Mouse (Mus musculus): ENCODE data around the gene Pes1. TPM values are rescaled to one million over a fixed set of nuclear protein-coding genes. Genes with fewer than 3 reads are reported as not detected.

Pes1 gene
- 62.0 and 64.9 TPM in 2 replicates for polyA plus RNA-seq (2014; fragmentation: Nextera tagmentation; extraction: Ambion mirVana)

- 0 out of 2 replicates have a peak, but pooled peaks cover 4% of the 10 kb centered on the region for H3K4me1 ChIP-seq (ENCODE audit: control insufficient read depth, insufficient read depth, low read length)
- H3K9me3 ChIP-seq (ENCODE audit: control insufficient read depth, low read depth, low read length), result no peaks in the 10 kb centered on the region
- H3K27me3 ChIP-seq (ENCODE audit: control insufficient read depth, insufficient read depth, low read length), result no peaks in the 10 kb centered on the region
- H3K9ac ChIP-seq (replicated peaks; ENCODE audit: low read depth, low read length), result peak within 1 kb of the TSS; percentile 57
- H3K4me2 ChIP-seq (replicated peaks; ENCODE audit: low read depth, low read length), result peak within 1 kb of the TSS; percentile 81
- peak within 1 kb of the TSS; percentile 58 for H3K4me3 ChIP-seq (ENCODE audit: low read depth, low read length)
- ATAC-seq (ENCODE audit: insufficient number of reproducible peaks, insufficient read depth, low FRiP score, low read depth), result peak; percentile 91
- H3K27ac ChIP-seq (ENCODE audit: low read length), result peak within 1 kb of the TSS; percentile 24; the same call in 1 of the 2 replicates
- peaks cover 3% of the 10 kb centered on the region for H3K36me3 ChIP-seq (ENCODE audit: control insufficient read depth, insufficient read depth, low read length)
- under 1% methylated on average over 31 of the region's 31 CpGs for WGBS
These were observed at the start of gene Pes1 for GRCm38 (mm10) chr11:3963610-3964415. Gene Pes1, plus strand, starts transcription at chr11:3963975.

DNA sequence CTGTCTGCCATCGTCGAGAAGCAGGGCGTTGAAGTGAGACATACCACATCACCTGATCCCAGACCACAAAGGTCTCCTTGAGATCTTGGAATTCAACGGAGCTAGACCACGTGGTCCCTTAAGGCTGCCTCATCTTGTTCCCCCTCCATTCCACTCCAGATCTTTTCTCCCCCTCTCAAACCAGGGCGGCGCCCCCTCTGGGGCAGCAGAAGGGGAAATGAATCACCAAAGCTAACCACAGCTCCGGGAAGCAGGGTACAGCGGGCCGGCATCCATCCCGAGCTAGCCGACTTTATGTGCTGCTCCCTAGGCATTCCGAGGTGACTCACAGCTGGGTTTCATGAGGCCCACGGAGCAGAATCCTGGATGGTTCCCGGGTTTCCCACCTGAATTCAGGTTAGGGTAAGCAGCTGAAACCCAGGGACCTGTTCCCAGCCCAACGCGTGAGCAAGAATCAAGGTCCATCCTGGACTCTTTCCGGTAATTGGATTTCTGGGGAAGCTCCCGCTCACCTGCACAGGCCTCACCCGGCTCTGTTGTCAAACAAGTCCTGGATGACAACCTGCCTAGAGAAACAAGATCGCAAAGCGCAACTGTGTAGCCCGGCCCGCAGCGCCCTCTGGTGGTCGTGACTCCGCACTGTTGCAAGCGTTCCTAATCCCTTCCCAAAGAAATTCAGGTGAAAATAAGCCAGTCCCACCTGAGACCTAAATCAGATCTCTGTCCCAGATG, 49.5 kb upstream of the Pes1 start, which contains the start of gene Slc35e4:
Gene Slc35e4, minus strand, starts transcription at position 556 of the 732 bp plus-strand sequence.
- Histone ChIP-seq H3K4me2 (replicated peaks; ENCODE audit: low read depth, low read length) (peak within 1 kb of the TSS; percentile 71), H3K4me3 (ENCODE audit: low read depth, low read length) (peak within 1 kb of the TSS; percentile 54), H3K27me3 (ENCODE audit: control insufficient read depth, insufficient read depth, low read length) (0 out of 2 replicates have a peak, but pooled peaks cover 4% of the 10 kb centered on the region), H3K9ac (replicated peaks; ENCODE audit: low read depth, low read length) (peak within 1 kb of the TSS; percentile 36; the same call in 1 of the 2 replicates), H3K9me3 (ENCODE audit: control insufficient read depth, low read depth, low read length) (no peaks in the 10 kb centered on the region), H3K27ac (ENCODE audit: low read length) (peak within 1 kb of the TSS; percentile 0; the same call in 1 of the 2 replicates), H3K36me3 (ENCODE audit: control insufficient read depth, insufficient read depth, low read length) (no peaks in the 10 kb centered on the region), H3K4me1 (ENCODE audit: control insufficient read depth, insufficient read depth, low read length) (peaks cover 12% of the 10 kb centered on the region; the same call in 1 of the 2 replicates)
- ATAC-seq (ENCODE audit: insufficient number of reproducible peaks, insufficient read depth, low FRiP score, low read depth), result peak; percentile 50
- whole genome bisulfite sequencing, result under 1% methylated on average over 28 of the region's 28 CpGs

GRCm38 (mm10) chr11:3918738-3919137, 45.0 kb upstream of the Pes1 start:
- Histone ChIP-seq H3K4me3 (ENCODE audit: low read depth, low read length) (no peak overlapping the region), H3K36me3 (ENCODE audit: control insufficient read depth, insufficient read depth, low read length) (peaks cover 4% of the 10 kb centered on the region; the same call in 1 of the 2 replicates), H3K4me2 (replicated peaks; ENCODE audit: low read depth, low read length) (no peak overlapping the region), H3K9me3 (ENCODE audit: control insufficient read depth, low read depth, low read length) (no peaks in the 10 kb centered on the region), H3K27me3 (ENCODE audit: control insufficient read depth, insufficient read depth, low read length) (no peaks in the 10 kb centered on the region), H3K27ac (ENCODE audit: low read length) (no peak overlapping the region), H3K4me1 (ENCODE audit: control insufficient read depth, insufficient read depth, low read length) (no peaks in the 10 kb centered on the region), H3K9ac (replicated peaks; ENCODE audit: low read depth, low read length) (no peak overlapping the region)
- 61% methylated on average over 1 of the region's 1 CpGs for WGBS
- ATAC-seq (ENCODE audit: insufficient number of reproducible peaks, insufficient read depth, low FRiP score, low read depth), result no peak

DNA sequence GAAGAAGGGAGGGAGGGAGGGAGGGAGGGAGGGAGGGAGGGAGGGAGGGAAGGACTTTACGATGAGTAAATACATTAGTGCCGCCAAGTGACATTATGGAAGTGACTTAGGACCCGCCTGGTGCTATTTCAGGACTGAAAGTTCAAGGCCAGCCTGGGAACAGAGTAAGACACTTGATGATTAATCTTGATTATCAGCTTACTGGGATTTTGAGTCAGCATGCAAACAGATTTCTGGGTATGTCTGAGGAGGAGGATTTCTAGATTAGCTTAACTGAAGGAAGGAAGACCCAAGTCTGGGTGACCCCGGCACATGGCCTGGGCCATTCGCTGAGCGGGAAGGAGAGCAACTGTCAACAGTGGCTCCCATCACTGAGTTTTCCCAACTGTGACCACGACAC, 43.3 kb upstream of the Pes1 start:
- H3K9ac ChIP-seq (replicated peaks; ENCODE audit: low read depth, low read length), result no peak overlapping the region
- no peak overlapping the region for H3K4me3 ChIP-seq (ENCODE audit: low read depth, low read length)
- no peak overlapping the region for H3K4me2 ChIP-seq (replicated peaks; ENCODE audit: low read depth, low read length)
- H3K9me3 ChIP-seq (ENCODE audit: control insufficient read depth, low read depth, low read length), result no peaks in the 10 kb centered on the region
- no peak for ATAC-seq (ENCODE audit: insufficient number of reproducible peaks, insufficient read depth, low FRiP score, low read depth)
- 82% methylated on average over 7 of the region's 7 CpGs for WGBS
- H3K36me3 ChIP-seq (ENCODE audit: control insufficient read depth, insufficient read depth, low read length), result peaks cover 6% of the 10 kb centered on the region; the same call in 1 of the 2 replicates
- no peaks in the 10 kb centered on the region for H3K4me1 ChIP-seq (ENCODE audit: control insufficient read depth, insufficient read depth, low read length)
- no peaks in the 10 kb centered on the region for H3K27me3 ChIP-seq (ENCODE audit: control insufficient read depth, insufficient read depth, low read length)
- H3K27ac ChIP-seq (ENCODE audit: low read length), result no peak overlapping the region

- Histone ChIP-seq H3K27ac (ENCODE audit: low read length) (no peak overlapping the region), H3K27me3 (ENCODE audit: control insufficient read depth, insufficient read depth, low read length) (no peaks in the 10 kb centered on the region), H3K36me3 (ENCODE audit: control insufficient read depth, insufficient read depth, low read length) (peaks cover 6% of the 10 kb centered on the region; the same call in 1 of the 2 replicates), H3K9ac (replicated peaks; ENCODE audit: low read depth, low read length) (no peak overlapping the region), H3K9me3 (ENCODE audit: control insufficient read depth, low read depth, low read length) (no peaks in the 10 kb centered on the region), H3K4me1 (ENCODE audit: control insufficient read depth, insufficient read depth, low read length) (no peaks in the 10 kb centered on the region), H3K4me3 (ENCODE audit: low read depth, low read length) (no peak overlapping the region), H3K4me2 (replicated peaks; ENCODE audit: low read depth, low read length) (no peak overlapping the region)
- ATAC-seq (ENCODE audit: insufficient number of reproducible peaks, insufficient read depth, low FRiP score, low read depth), result 0 out of 2 replicates have a peak, but pooled peaks have one; percentile 10
- WGBS, result 34% methylated on average over 8 of the region's 8 CpGs
These were observed 42.4 kb upstream of the Pes1 start for GRCm38 (mm10) chr11:3921281-3921850.

GRCm38 (mm10) chr11:3922115-3922514, 41.7 kb upstream of the Pes1 start:
- Histone ChIP-seq H3K27me3 (ENCODE audit: control insufficient read depth, insufficient read depth, low read length) (no peaks in the 10 kb centered on the region), H3K9ac (replicated peaks; ENCODE audit: low read depth, low read length) (no peak overlapping the region), H3K9me3 (ENCODE audit: control insufficient read depth, low read depth, low read length) (no peaks in the 10 kb centered on the region), H3K4me1 (ENCODE audit: control insufficient read depth, insufficient read depth, low read length) (no peaks in the 10 kb centered on the region), H3K4me3 (ENCODE audit: low read depth, low read length) (no peak overlapping the region), H3K36me3 (ENCODE audit: control insufficient read depth, insufficient read depth, low read length) (peaks cover 6% of the 10 kb centered on the region; the same call in 1 of the 2 replicates), H3K27ac (ENCODE audit: low read length) (no peak overlapping the region), H3K4me2 (replicated peaks; ENCODE audit: low read depth, low read length) (no peak overlapping the region)
- ATAC-seq (ENCODE audit: insufficient number of reproducible peaks, insufficient read depth, low FRiP score, low read depth), result no peak
- WGBS, result 91% methylated on average over 9 of the region's 9 CpGs

DNA sequence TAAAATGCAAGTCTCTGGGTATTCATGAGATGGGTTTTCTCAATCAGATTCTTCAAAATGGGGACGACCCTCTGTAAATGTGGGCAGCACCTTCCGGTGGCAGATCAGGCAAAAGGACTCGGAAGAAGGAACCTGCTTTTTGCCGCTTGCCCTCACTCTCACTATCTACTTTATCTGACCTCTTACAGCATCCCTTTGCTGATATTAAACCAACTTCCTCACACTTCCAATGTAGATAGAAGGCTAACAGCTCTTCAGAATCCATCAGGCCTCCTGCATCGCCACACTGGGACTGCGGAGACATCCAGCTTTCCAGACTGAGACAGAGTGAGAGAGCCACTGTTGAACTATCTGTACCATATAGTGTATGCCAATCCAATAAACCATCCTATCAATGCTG, 41.0 kb upstream of the Pes1 start:
- Histone ChIP-seq H3K4me3 (ENCODE audit: low read depth, low read length) (no peak overlapping the region), H3K4me2 (replicated peaks; ENCODE audit: low read depth, low read length) (no peak overlapping the region), H3K9ac (replicated peaks; ENCODE audit: low read depth, low read length) (no peak overlapping the region), H3K27me3 (ENCODE audit: control insufficient read depth, insufficient read depth, low read length) (no peaks in the 10 kb centered on the region), H3K4me1 (ENCODE audit: control insufficient read depth, insufficient read depth, low read length) (no peaks in the 10 kb centered on the region), H3K9me3 (ENCODE audit: control insufficient read depth, low read depth, low read length) (no peaks in the 10 kb centered on the region), H3K27ac (ENCODE audit: low read length) (no peak overlapping the region), H3K36me3 (ENCODE audit: control insufficient read depth, insufficient read depth, low read length) (peaks cover 6% of the 10 kb centered on the region; the same call in 1 of the 2 replicates)
- WGBS, result 95% methylated on average over 6 of the region's 6 CpGs
- no peak for ATAC-seq (ENCODE audit: insufficient number of reproducible peaks, insufficient read depth, low FRiP score, low read depth)

- H3K27ac ChIP-seq (ENCODE audit: low read length), result no peak overlapping the region
- H3K36me3 ChIP-seq (ENCODE audit: control insufficient read depth, insufficient read depth, low read length), result peaks cover 6% of the 10 kb centered on the region; the same call in 1 of the 2 replicates
- H3K9ac ChIP-seq (replicated peaks; ENCODE audit: low read depth, low read length), result no peak overlapping the region
- no peak for ATAC-seq (ENCODE audit: insufficient number of reproducible peaks, insufficient read depth, low FRiP score, low read depth)
- no peaks in the 10 kb centered on the region for H3K9me3 ChIP-seq (ENCODE audit: control insufficient read depth, low read depth, low read length)
- H3K4me1 ChIP-seq (ENCODE audit: control insufficient read depth, insufficient read depth, low read length), result no peaks in the 10 kb centered on the region
- no peak overlapping the region for H3K4me3 ChIP-seq (ENCODE audit: low read depth, low read length)
- no peak overlapping the region for H3K4me2 ChIP-seq (replicated peaks; ENCODE audit: low read depth, low read length)
- no peaks in the 10 kb centered on the region for H3K27me3 ChIP-seq (ENCODE audit: control insufficient read depth, insufficient read depth, low read length)
- 91% methylated on average over 10 of the region's 10 CpGs for WGBS
These were observed 37.9 kb upstream of the Pes1 start for GRCm38 (mm10) chr11:3925916-3926315.

Measured in stomach, embryonic 14.5 days (tissue).